Comparison of ENCODE assay signal across 7 mouse cellular contexts in the genomic region with DNA sequence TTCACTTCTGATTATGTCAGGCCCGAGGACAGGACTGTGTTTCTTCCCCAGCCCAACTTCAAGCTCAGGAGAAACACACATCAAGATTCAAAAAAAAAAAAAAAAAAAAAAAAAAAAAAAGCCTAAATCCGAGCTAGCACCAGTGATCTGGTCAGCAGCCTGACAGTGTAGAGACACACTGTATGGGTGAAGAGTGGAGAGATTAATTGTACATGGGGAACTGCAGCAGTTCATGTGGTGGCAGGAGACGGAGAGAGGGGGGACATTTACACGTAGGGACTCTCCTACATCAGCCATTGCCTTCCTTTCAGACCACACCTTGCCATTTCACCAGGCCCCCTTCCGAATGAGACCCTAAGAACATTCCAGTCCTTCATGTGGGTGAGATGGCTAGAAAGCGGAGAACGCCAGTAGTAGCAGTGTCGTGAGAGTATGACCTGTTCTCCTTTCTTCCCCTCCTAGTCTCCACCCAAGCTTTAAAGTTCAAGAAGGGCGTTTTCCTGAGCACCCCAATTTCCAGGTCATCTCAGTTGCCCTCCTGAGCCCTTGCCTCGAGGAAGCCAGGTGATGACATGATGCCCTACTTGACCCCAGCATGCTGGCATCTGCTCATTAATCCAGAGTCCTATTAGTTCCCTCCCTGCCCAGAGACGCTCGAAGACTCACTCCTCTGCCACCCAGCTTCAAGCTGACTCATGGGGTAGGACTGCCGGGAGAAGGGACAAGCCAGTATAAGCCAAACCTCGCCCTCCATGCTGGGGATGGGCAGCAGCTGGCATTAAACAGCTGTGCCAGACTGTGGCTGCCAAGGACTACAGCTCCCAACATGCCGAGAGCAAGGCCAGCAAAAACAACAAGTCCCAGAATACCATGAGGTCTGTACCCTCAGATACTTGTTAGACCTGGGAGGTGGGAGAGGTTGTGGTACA. TPM values are rescaled to one million over a fixed set of nuclear protein-coding genes. Genes with fewer than 3 reads are reported as not detected.
DNase-seq lines count a peak whose midpoint lies in the region; ATAC-seq and TF ChIP-seq lines count a peak whose summit lies in the region.

No protein-coding gene starts in this region.

- peak overlapping the region; percentile 77 for H3K4me3 ChIP-seq in G1E (ENCODE audit: low read depth, low read length)
- H3K4me3 ChIP-seq in embryonic fibroblast, embryonic 13.5 days (ENCODE audit: insufficient read depth, low read length) = peak overlapping the region; percentile 91
- peak overlapping the region; percentile 81 for H3K4me3 ChIP-seq in midbrain, embryonic 10.5 days

- H3K27ac ChIP-seq in embryonic fibroblast, embryonic 13.5 days (ENCODE audit: insufficient read depth, low read length) = peak overlapping the region; percentile 67
- peak overlapping the region; percentile 91 for H3K27ac ChIP-seq in midbrain, embryonic 10.5 days (replicated peaks)

- H3K27me3 ChIP-seq in G1E (ENCODE audit: insufficient read depth, low read length) = peaks cover under 1% of the 10 kb centered on the region; the same call in 1 of the 2 replicates
- H3K27me3 ChIP-seq in midbrain, embryonic 10.5 days (ENCODE audit: low read depth, poor library complexity, severe bottlenecking) = no peaks in the 10 kb centered on the region

- intact Hi-C loops in left cerebral cortex, postnatal 10 days (cut with DNase I) = no loop called here

- no peak for TF ChIP-seq CTCF in G1E (IDR thresholded peaks at IDR 0.05; ENCODE audit: low read depth, low read length)
- no peak for TF ChIP-seq CTCF in embryonic fibroblast, embryonic 13.5 days (IDR thresholded peaks at IDR 0.05; ENCODE audit: borderline replicate concordance, insufficient read depth, low read length)

- H3K9me3 ChIP-seq in G1E (replicated peaks) = no peaks in the 10 kb centered on the region
- no peaks in the 10 kb centered on the region for H3K9me3 ChIP-seq in midbrain, embryonic 10.5 days (replicated peaks)

- ATAC-seq in G1E (ENCODE audit: extremely low read depth, insufficient number of reproducible peaks, low FRiP score, poor library complexity, severe bottlenecking) = no peak
- no peak for ATAC-seq in monocyte, adult 5-6 weeks (replicated peaks; ENCODE audit: insufficient number of reproducible peaks, low FRiP score, low TSS enrichment, poor library complexity, severe bottlenecking)

- peak; percentile 22 for DNase-seq in A20 (ENCODE audit: low read depth, low spot score)
- no peak for DNase-seq in G1E (ENCODE audit: low spot score)
- DNase-seq in heart, postnatal 4 days = peak; percentile 61
- peak; percentile 55 to 71 for DNase-seq in left cerebral cortex, postnatal 10 days (ENCODE audit: extremely low spot score in 1 of 2, low spot score in 2 of 2)
- DNase-seq in midbrain, embryonic 10.5 days (ENCODE audit: low spot score) = no peak

- H3K36me3 ChIP-seq in G1E (replicated peaks) = peaks cover 20% of the 10 kb centered on the region
- peaks cover 39% of the 10 kb centered on the region for H3K36me3 ChIP-seq in midbrain, embryonic 10.5 days

- peak; percentile 40; the same call in 1 of the 2 replicates for TF ChIP-seq POLR2A in embryonic fibroblast, embryonic 13.5 days (IDR thresholded peaks at IDR 0.05; ENCODE audit: low read depth, low read length)

- peaks cover 75% of the 10 kb centered on the region for H3K4me1 ChIP-seq in G1E (ENCODE audit: insufficient read depth, low read depth, low read length)
- peaks cover 11% of the 10 kb centered on the region for H3K4me1 ChIP-seq in embryonic fibroblast, embryonic 13.5 days (ENCODE audit: control insufficient read depth, insufficient read depth, low read length)
- H3K4me1 ChIP-seq in midbrain, embryonic 10.5 days = peaks cover 57% of the 10 kb centered on the region

- WGBS in midbrain, embryonic 10.5 days = 64% methylated on average over 15 of the region's 15 CpGs

RNA-seq across cellular contexts. Expression of a gene that starts 7.2 kb away (rescaled TPM):
- 10.2 and 24.4 TPM in 2 replicates for total RNA-seq in G1E (2014; fragmentation: Nextera tagmentation)
- total RNA-seq in G1E (2017) = 12.6 and 17.8 TPM in 2 replicates
- polyA plus RNA-seq in G1E (2012) = 15.0 and 17.7 TPM in 2 replicates
- polyA plus RNA-seq in embryonic fibroblast, embryonic 13.5 days (2011; ENCODE audit: insufficient read length, low read depth, missing spikeins) = 26.7 and 50.0 TPM in 2 replicates
- total RNA-seq in heart, postnatal 4 days (2021) = 10 to 100 TPM; 20.4 to 20.7 TPM
- 10 to 100 TPM; 38.1 to 39.5 TPM for total RNA-seq in left cerebral cortex, postnatal 10 days (2021)
- polyA plus RNA-seq in midbrain, embryonic 10.5 days (2016; fragmentation: Nextera tagmentation; extraction: Ambion mirVana) = 27.4 and 40.4 TPM in 2 replicates
- total RNA-seq in monocyte, adult 5-6 weeks (2017) = 35.6 to 52.9 TPM (median 38.9 TPM) in 3 replicates

RNA-seq across cellular contexts. Expression of a gene that starts 7.3 kb away (rescaled TPM):
- total RNA-seq in G1E (2014; fragmentation: Nextera tagmentation) (191 and 233 TPM in 2 replicates), G1E (2017) (157 and 170 TPM in 2 replicates)
- 145 and 169 TPM in 2 replicates for polyA plus RNA-seq in G1E (2012)
- polyA plus RNA-seq in embryonic fibroblast, embryonic 13.5 days (2011; ENCODE audit: insufficient read length, low read depth, missing spikeins) = 91.7 and 107 TPM in 2 replicates
- total RNA-seq in heart, postnatal 4 days (2021) = 100 to 1,000 TPM; 101 to 107 TPM
- total RNA-seq in left cerebral cortex, postnatal 10 days (2021) = 100 to 1,000 TPM; 102 to 114 TPM
- 419 and 471 TPM in 2 replicates for polyA plus RNA-seq in midbrain, embryonic 10.5 days (2016; fragmentation: Nextera tagmentation; extraction: Ambion mirVana)
- 60.2 to 116 TPM (median 66.7 TPM) in 3 replicates for total RNA-seq in monocyte, adult 5-6 weeks (2017)

RNA-seq across cellular contexts. Expression of a gene that starts 13.2 kb away (rescaled TPM):
- total RNA-seq in G1E (2014; fragmentation: Nextera tagmentation) (11.8 and 17.2 TPM in 2 replicates), G1E (2017) (9.4 and 9.7 TPM in 2 replicates)
- 11.2 and 11.6 TPM in 2 replicates for polyA plus RNA-seq in G1E (2012)
- polyA plus RNA-seq in embryonic fibroblast, embryonic 13.5 days (2011; ENCODE audit: insufficient read length, low read depth, missing spikeins) = 8.6 and 15.0 TPM in 2 replicates
- total RNA-seq in heart, postnatal 4 days (2021) = 10 to 100 TPM; 24.7 to 24.9 TPM
- 10 to 100 TPM; 24.3 to 32.6 TPM for total RNA-seq in left cerebral cortex, postnatal 10 days (2021)
- 21.8 and 27.5 TPM in 2 replicates for polyA plus RNA-seq in midbrain, embryonic 10.5 days (2016; fragmentation: Nextera tagmentation; extraction: Ambion mirVana)
- 3.6 to 7.5 TPM (median 7.3 TPM) in 3 replicates for total RNA-seq in monocyte, adult 5-6 weeks (2017)

RNA-seq across cellular contexts. Expression of a gene that starts 19.9 kb away (rescaled TPM):
- 0.63 and 3.9 TPM in 2 replicates for total RNA-seq in G1E (2014; fragmentation: Nextera tagmentation)
- total RNA-seq in G1E (2017) = 4.0 and 5.5 TPM in 2 replicates
- polyA plus RNA-seq in G1E (2012) = 0.36 and 0.56 TPM in 2 replicates
- 2.9 and 4.5 TPM in 2 replicates for polyA plus RNA-seq in embryonic fibroblast, embryonic 13.5 days (2011; ENCODE audit: insufficient read length, low read depth, missing spikeins)
- 10 to 100 TPM; 39.9 to 42.1 TPM for total RNA-seq in heart, postnatal 4 days (2021)
- total RNA-seq in left cerebral cortex, postnatal 10 days (2021) = 10 to 100 TPM; 61.0 to 65.4 TPM
- 9.9 and 14.2 TPM in 2 replicates for polyA plus RNA-seq in midbrain, embryonic 10.5 days (2016; fragmentation: Nextera tagmentation; extraction: Ambion mirVana)
- total RNA-seq in monocyte, adult 5-6 weeks (2017) = 0.78 to 3.3 TPM (median 1.7 TPM) in 3 replicates

RNA-seq across cellular contexts. Expression of a gene that starts 28.5 kb away (rescaled TPM):
- total RNA-seq in G1E (2014; fragmentation: Nextera tagmentation) = 15.2 and 16.8 TPM in 2 replicates
- total RNA-seq in G1E (2017) = 12.9 and 18.7 TPM in 2 replicates
- polyA plus RNA-seq in G1E (2012) = 4.3 and 9.4 TPM in 2 replicates
- 7.7 and 9.4 TPM in 2 replicates for polyA plus RNA-seq in embryonic fibroblast, embryonic 13.5 days (2011; ENCODE audit: insufficient read length, low read depth, missing spikeins)
- 1 to 10 TPM; 7.4 to 8.2 TPM for total RNA-seq in heart, postnatal 4 days (2021)
- 10 to 100 TPM in 1 of 2 experiments, 1 to 10 TPM in 1; 8.4 to 10.8 TPM for total RNA-seq in left cerebral cortex, postnatal 10 days (2021)
- polyA plus RNA-seq in midbrain, embryonic 10.5 days (2016; fragmentation: Nextera tagmentation; extraction: Ambion mirVana) = 25.0 and 27.2 TPM in 2 replicates
- total RNA-seq in monocyte, adult 5-6 weeks (2017) = 5.3 to 25.3 TPM (median 11.4 TPM) in 3 replicates

Comparison
In these comparisons a context has a peak if more than half of its experiments do, and no peak if none do; other contexts are left out.
1. DNase-seq: peak in A20 (single experiment), heart, postnatal 4 days (single experiment) and left cerebral cortex, postnatal 10 days (2 of 2); none in G1E (single experiment) and midbrain, embryonic 10.5 days (single experiment).
2. Peak in every context shown above with its lines, with median percentiles within 50 percentile points of each other: H3K4me3 ChIP-seq.